24 mouse cellular contexts compared by ENCODE assay signal in the genomic region with DNA sequence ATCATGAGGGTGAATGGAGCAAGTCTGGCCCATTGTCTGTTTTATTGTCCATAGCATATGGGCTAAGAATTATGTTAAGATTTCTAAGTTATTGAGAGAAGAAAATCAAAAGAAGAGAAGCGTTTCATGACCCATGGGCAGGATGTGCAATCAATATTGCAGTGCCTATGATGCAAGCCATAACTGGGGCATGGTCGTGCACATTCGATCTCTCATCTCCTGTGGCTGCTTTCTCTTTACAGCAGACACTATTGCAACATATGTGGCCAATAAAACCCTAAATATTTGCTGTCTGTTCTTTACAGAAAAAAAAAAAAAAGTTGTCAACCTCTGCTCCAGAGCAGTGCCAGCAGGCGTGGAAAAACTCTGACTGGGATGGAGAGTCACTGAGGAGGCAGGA. TPM values are rescaled to one million over a fixed set of nuclear protein-coding genes. Genes with fewer than 3 reads are reported as not detected.
"Had no signal": no experiment of that assay in that cellular context is flagged by ENCODE, and none has a peak within 500 bp of the region (broad histone marks: within the 10 kb centered on the region; RNA-seq: fewer than 3 reads in every experiment).

No protein-coding gene starts in this region.

- H3K4me2 ChIP-seq: limb, embryonic 13.5 days; lung, embryonic 14.5 days; midbrain, embryonic 12.5 days; midbrain, embryonic 15.5 days; neural tube, embryonic 12.5 days; neural tube, embryonic 15.5 days had no signal

- H3K27ac ChIP-seq: limb, embryonic 10.5 days; limb, embryonic 13.5 days; midbrain, embryonic 12.5 days; midbrain, embryonic 15.5 days; neural tube, embryonic 12.5 days; neural tube, embryonic 15.5 days; stomach, postnatal 0 days had no signal

- H3K27me3 ChIP-seq: limb, embryonic 13.5 days; midbrain, embryonic 12.5 days; midbrain, embryonic 15.5 days; neural tube, embryonic 12.5 days; neural tube, embryonic 15.5 days had no signal

- H3K9me3 ChIP-seq: limb, embryonic 10.5 days; limb, embryonic 13.5 days; midbrain, embryonic 12.5 days; midbrain, embryonic 15.5 days; neural tube, embryonic 12.5 days; neural tube, embryonic 15.5 days had no signal

- DNase-seq: kidney, adult 8-10 months; kidney, postnatal 14 days; kidney, postnatal 4 days; lung, embryonic 14.5 days; lung, postnatal 36 days; right cerebral cortex, adult 18-20 months; right cerebral cortex, postnatal 14 days; right cerebral cortex, postnatal 4 days; thymus, adult 2 months; thymus, postnatal 14 days had no signal

- H3K4me1 ChIP-seq: neural tube, embryonic 12.5 days; neural tube, embryonic 15.5 days had no signal

- ATAC-seq: intestine, postnatal 0 days; lung, postnatal 0 days; midbrain, embryonic 15.5 days had no signal

- H3K4me3 ChIP-seq: limb, embryonic 10.5 days; limb, embryonic 13.5 days; midbrain, embryonic 12.5 days; midbrain, embryonic 15.5 days; neural tube, embryonic 12.5 days; neural tube, embryonic 15.5 days had no signal

- H3K36me3 ChIP-seq: limb, embryonic 10.5 days; limb, embryonic 13.5 days; midbrain, embryonic 12.5 days; midbrain, embryonic 15.5 days; neural tube, embryonic 12.5 days; neural tube, embryonic 15.5 days had no signal

- H3K9ac ChIP-seq: limb, embryonic 13.5 days; lung, embryonic 14.5 days; midbrain, embryonic 12.5 days; midbrain, embryonic 15.5 days; neural tube, embryonic 12.5 days; neural tube, embryonic 15.5 days had no signal

RNA-seq across cellular contexts. Expression of a gene that starts 10.2 kb away (rescaled TPM):
- total RNA-seq: layer of hippocampus, postnatal 14 days; liver, adult 2 months had no signal
- polyA plus RNA-seq: intestine, embryonic 14.5 days; intestine, postnatal 0 days; kidney, embryonic 16.5 days; limb, embryonic 10.5 days; limb, embryonic 13.5 days; liver, adult 2 months; lung, embryonic 14.5 days; lung, postnatal 0 days; midbrain, embryonic 12.5 days; midbrain, embryonic 15.5 days; neural tube, embryonic 12.5 days; neural tube, embryonic 15.5 days; stomach, embryonic 14.5 days; stomach, postnatal 0 days; thymus, adult 2 months had no signal
